Mouse (Mus musculus) cortical plate, adult 2 months (tissue): ENCODE measurements around the gene Atp8a1.

Experiments used
- CTCF ChIP-seq: fragments of 200-500 bp; IDR thresholded peaks from 2 replicates; pipeline ENCODE4 v1.5.1; 2011; ENCODE audit warnings: mild to moderate bottlenecking, control low read depth, low read length; ENCODE audit not compliant: insufficient read depth; ENCODE audit errors: extremely low read depth
- POLR2A ChIP-seq: fragments of 200-500 bp; IDR thresholded peaks from 2 replicates; pipeline ENCODE4 v1.6.1; 2011; ENCODE audit warnings: mild to moderate bottlenecking, low read length, control low read depth; ENCODE audit not compliant: insufficient read depth; ENCODE audit errors: extremely low read depth

- TF ChIP-seq CTCF = no peak
- no peak for TF ChIP-seq POLR2A
Measured at GRCm38 (mm10) chr5:67595629-67596028, 251.6 kb downstream of the Atp8a1 start.
